Mouse (Mus musculus) heart, embryonic 15.5 days (tissue): ENCODE data around the gene Bcl11b. TPM values are rescaled to one million over a fixed set of nuclear protein-coding genes. Genes with fewer than 3 reads are reported as not detected.

Source experiments
- ATAC-seq: fragments of 200-750 bp; cut with Nextera tagmentation; replicated peaks from 2 replicates; pipeline ENCODE4 v1.8.0; 2017; ENCODE audit warnings: low read depth, moderate TSS enrichment; ENCODE audit not compliant: insufficient number of reproducible peaks, insufficient read depth, low FRiP score
- H3K27ac ChIP-seq: fragments of 300-500 bp; sonication (generic); 2 replicates; pipeline ENCODE4 v1.5.1; 2015; ENCODE audit warnings: mild to moderate bottlenecking, inconsistent platforms
- H3K27me3 ChIP-seq: fragments of 300-500 bp; sonication (generic); 2 replicates; pipeline ENCODE4 v1.6.1; 2015; ENCODE audit warnings: inconsistent platforms
- H3K36me3 ChIP-seq: fragments of 300-500 bp; sonication (generic); 2 replicates; pipeline ENCODE4 v1.6.1; 2015; ENCODE audit warnings: mild to moderate bottlenecking, inconsistent platforms
- H3K4me1 ChIP-seq: fragments of 300-500 bp; sonication (generic); replicated peaks from 2 replicates; pipeline ENCODE4 v1.6.1; 2015; ENCODE audit warnings: inconsistent platforms
- H3K4me2 ChIP-seq: fragments of 300-500 bp; sonication (generic); 2 replicates; pipeline ENCODE4 v1.6.1; 2015; ENCODE audit warnings: inconsistent platforms, mild to moderate bottlenecking, moderate library complexity
- H3K4me3 ChIP-seq: fragments of 300-500 bp; sonication (generic); 2 replicates; pipeline ENCODE4 v1.5.1; 2015; ENCODE audit warnings: mild to moderate bottlenecking, inconsistent platforms
- H3K9ac ChIP-seq: fragments of 300-500 bp; sonication (generic); 2 replicates; pipeline ENCODE4 v1.6.1; 2015; ENCODE audit warnings: mild to moderate bottlenecking, inconsistent platforms
- H3K9me3 ChIP-seq: fragments of 300-500 bp; sonication (generic); replicated peaks from 2 replicates; pipeline ENCODE4 v1.6.1; 2016; ENCODE audit warnings: inconsistent platforms
- WGBS: fragments of 180-500 bp; shearing (Covaris S2); methylation state at CpG from one replicate; pipeline ENCODE4 v1.1.7; 2015; ENCODE audit warnings: mixed read lengths; 5-methylcytosine and 5-hydroxymethylcytosine counted together
- polyA plus RNA-seq: library from polyadenylated mRNA; unstranded; fragments of >200 nt; fragmentation: Nextera tagmentation; extraction: Ambion mirVana; gene quantifications from 2 replicates; pipeline ENCODE4 v1.2.1, GENCODE M21; 2015

Bcl11b gene
- polyA plus RNA-seq, 1 experiment from 2014 or later = 4.6 TPM

GRCm38 (mm10) chr12:107888646-107889045 is 114.8 kb downstream of the Bcl11b start:
- Histone ChIP-seq H3K9ac (no peak overlapping the region), H3K4me3 (no peak overlapping the region), H3K27me3 (0 out of 2 replicates have a peak, but pooled peaks cover 4% of the 10 kb centered on the region), H3K4me1 (peaks cover 10% of the 10 kb centered on the region), H3K4me2 (no peak overlapping the region), H3K36me3 (no peaks in the 10 kb centered on the region), H3K27ac (no peak overlapping the region), H3K9me3 (no peaks in the 10 kb centered on the region)
- WGBS = 53% methylated on average over 5 of the region's 5 CpGs
- no peak for ATAC-seq

- WGBS = 56% methylated on average over 5 of the region's 5 CpGs
- Histone ChIP-seq H3K9me3 (no peaks in the 10 kb centered on the region), H3K4me1 (peaks cover 10% of the 10 kb centered on the region), H3K4me2 (no peak overlapping the region), H3K27ac (no peak overlapping the region), H3K9ac (no peak overlapping the region), H3K27me3 (0 out of 2 replicates have a peak, but pooled peaks cover 4% of the 10 kb centered on the region), H3K36me3 (no peaks in the 10 kb centered on the region), H3K4me3 (no peak overlapping the region)
- ATAC-seq = no peak
These were observed 115.4 kb downstream of the Bcl11b start for GRCm38 (mm10) chr12:107888049-107888448.

- H3K9ac ChIP-seq = no peak overlapping the region
- ATAC-seq = no peak
- H3K4me3 ChIP-seq = no peak overlapping the region
- H3K36me3 ChIP-seq = no peaks in the 10 kb centered on the region
- no peaks in the 10 kb centered on the region for H3K9me3 ChIP-seq
- H3K27me3 ChIP-seq = 0 out of 2 replicates have a peak, but pooled peaks cover 4% of the 10 kb centered on the region
- H3K4me1 ChIP-seq = peaks cover 10% of the 10 kb centered on the region
- WGBS = 76% methylated on average over 6 of the region's 6 CpGs
- H3K4me2 ChIP-seq = no peak overlapping the region
- H3K27ac ChIP-seq = no peak overlapping the region
These were observed 115.8 kb downstream of the Bcl11b start for GRCm38 (mm10) chr12:107887621-107888020.

GRCm38 (mm10) chr12:107884330-107885065 is 118.9 kb downstream of the Bcl11b start:
- ATAC-seq = no peak
- Histone ChIP-seq H3K4me1 (peaks cover 5% of the 10 kb centered on the region; the same call in 1 of the 2 replicates), H3K36me3 (no peaks in the 10 kb centered on the region), H3K27ac (no peak overlapping the region), H3K27me3 (0 out of 2 replicates have a peak, but pooled peaks cover 4% of the 10 kb centered on the region), H3K4me3 (no peak overlapping the region), H3K9me3 (no peaks in the 10 kb centered on the region), H3K4me2 (no peak overlapping the region), H3K9ac (no peak overlapping the region)
- 54% methylated on average over 6 of the region's 6 CpGs for WGBS

GRCm38 (mm10) chr12:107881726-107882125 is 121.7 kb downstream of the Bcl11b start:
- Histone ChIP-seq H3K4me1 (no peaks in the 10 kb centered on the region; the same call in 1 of the 2 replicates), H3K9ac (no peak overlapping the region), H3K4me3 (no peak overlapping the region), H3K4me2 (no peak overlapping the region), H3K9me3 (no peaks in the 10 kb centered on the region), H3K36me3 (no peaks in the 10 kb centered on the region), H3K27ac (no peak overlapping the region), H3K27me3 (0 out of 2 replicates have a peak, but pooled peaks cover under 1% of the 10 kb centered on the region)
- ATAC-seq = no peak
- 82% methylated on average over 9 of the region's 9 CpGs for WGBS

GRCm38 (mm10) chr12:107880748-107881147 is 122.7 kb downstream of the Bcl11b start:
- ATAC-seq = no peak
- no peaks in the 10 kb centered on the region for H3K27me3 ChIP-seq
- H3K4me2 ChIP-seq = no peak overlapping the region
- WGBS = 64% methylated on average over 13 of the region's 13 CpGs
- H3K9ac ChIP-seq = no peak overlapping the region
- H3K27ac ChIP-seq = no peak overlapping the region
- no peaks in the 10 kb centered on the region for H3K9me3 ChIP-seq
- H3K4me1 ChIP-seq = no peaks in the 10 kb centered on the region; the same call in 1 of the 2 replicates
- H3K4me3 ChIP-seq = no peak overlapping the region
- H3K36me3 ChIP-seq = no peaks in the 10 kb centered on the region

GRCm38 (mm10) chr12:107879114-107879777 is 124.2 kb downstream of the Bcl11b start:
- H3K9me3 ChIP-seq = no peaks in the 10 kb centered on the region
- no peak overlapping the region for H3K9ac ChIP-seq
- no peaks in the 10 kb centered on the region for H3K27me3 ChIP-seq
- 87% methylated on average over 16 of the region's 16 CpGs for WGBS
- no peak overlapping the region for H3K4me2 ChIP-seq
- H3K36me3 ChIP-seq = no peaks in the 10 kb centered on the region
- ATAC-seq = no peak
- H3K4me3 ChIP-seq = no peak overlapping the region
- no peak overlapping the region for H3K27ac ChIP-seq
- no peaks in the 10 kb centered on the region; the same call in 1 of the 2 replicates for H3K4me1 ChIP-seq

GRCm38 (mm10) chr12:107876237-107876636 is 127.2 kb downstream of the Bcl11b start:
- no peaks in the 10 kb centered on the region for H3K36me3 ChIP-seq
- H3K9me3 ChIP-seq = no peaks in the 10 kb centered on the region
- no peak overlapping the region for H3K4me3 ChIP-seq
- H3K9ac ChIP-seq = no peak overlapping the region
- H3K27me3 ChIP-seq = no peaks in the 10 kb centered on the region
- no peak for ATAC-seq
- no peak overlapping the region for H3K27ac ChIP-seq
- H3K4me2 ChIP-seq = no peak overlapping the region
- no peaks in the 10 kb centered on the region for H3K4me1 ChIP-seq
- 77% methylated on average over 9 of the region's 9 CpGs for WGBS

GRCm38 (mm10) chr12:107874467-107875142 is 128.8 kb downstream of the Bcl11b start:
- H3K36me3 ChIP-seq = no peaks in the 10 kb centered on the region
- H3K4me2 ChIP-seq = no peak overlapping the region
- H3K9me3 ChIP-seq = no peaks in the 10 kb centered on the region
- no peak for ATAC-seq
- H3K27ac ChIP-seq = no peak overlapping the region
- no peaks in the 10 kb centered on the region for H3K4me1 ChIP-seq
- 90% methylated on average over 27 of the region's 27 CpGs for WGBS
- H3K4me3 ChIP-seq = no peak overlapping the region
- no peak overlapping the region for H3K9ac ChIP-seq
- no peaks in the 10 kb centered on the region for H3K27me3 ChIP-seq

- Histone ChIP-seq H3K4me3 (no peak overlapping the region), H3K9me3 (no peaks in the 10 kb centered on the region), H3K4me1 (no peaks in the 10 kb centered on the region), H3K4me2 (no peak overlapping the region), H3K36me3 (no peaks in the 10 kb centered on the region), H3K9ac (no peak overlapping the region), H3K27me3 (no peaks in the 10 kb centered on the region), H3K27ac (no peak overlapping the region)
- no peak for ATAC-seq
- 81% methylated on average over 20 of the region's 20 CpGs for WGBS
These were observed 133.8 kb downstream of the Bcl11b start for GRCm38 (mm10) chr12:107869526-107870050.

GRCm38 (mm10) chr12:107868291-107868690 is 135.1 kb downstream of the Bcl11b start:
- Histone ChIP-seq H3K9me3 (no peaks in the 10 kb centered on the region), H3K4me2 (no peak overlapping the region), H3K9ac (no peak overlapping the region), H3K27me3 (no peaks in the 10 kb centered on the region), H3K27ac (no peak overlapping the region), H3K4me3 (no peak overlapping the region), H3K36me3 (no peaks in the 10 kb centered on the region), H3K4me1 (no peaks in the 10 kb centered on the region)
- WGBS = 80% methylated on average over 2 of the region's 2 CpGs
- ATAC-seq = no peak
